Mouse (Mus musculus) small intestine, adult 2 months (tissue): ENCODE data around the gene Dzank1.

ENCODE experiments used
- CTCF ChIP-seq: fragments of 200-500 bp; IDR thresholded peaks from 2 replicates; pipeline ENCODE4 v1.5.1; 2012; ENCODE audit warnings: low read depth, mild to moderate bottlenecking, control low read depth, inconsistent platforms, low read length, moderate library complexity, mixed read lengths; ENCODE audit not compliant: insufficient replicate concordance, insufficient read length; ENCODE audit errors: extremely low read depth
- POLR2A ChIP-seq: fragments of 200-500 bp; IDR thresholded peaks from 2 replicates; pipeline ENCODE4 v1.6.1; 2012; ENCODE audit warnings: low read depth, mild to moderate bottlenecking, control low read depth, inconsistent platforms, low read length, moderate library complexity

GRCm38 (mm10) chr2:144467203-144467602, 60.0 kb downstream of the Dzank1 start:
- TF ChIP-seq POLR2A (no peak), CTCF (peak; percentile 45; the same call in 1 of the 2 replicates)
